Mouse (Mus musculus) ES-E14 (cell line): ENCODE measurements at regions not wholly inside any gene's neighbourhood (a gene's known extent, or its start where the extent isn't known, plus 50 kb on each side); places are given as distances from the start of the nearest gene placed in this dataset.

Experiments used
- DNase-seq: peaks from one replicate; pipeline ENCODE4 v3.0.0-alpha.2; 2013; ENCODE audit warnings: low read depth, low spot score
- H3K27ac ChIP-seq: 2 replicates; pipeline ENCODE4 v1.5.1; 2012; ENCODE audit warnings: low read depth, mild to moderate bottlenecking, low read length, moderate library complexity, mixed read lengths; ENCODE audit not compliant: poor library complexity, insufficient read depth, severe bottlenecking
- H3K36me3 ChIP-seq: 2 replicates; pipeline ENCODE4 v1.6.1; 2012; ENCODE audit warnings: mild to moderate bottlenecking, low read length, moderate library complexity, mixed read lengths; ENCODE audit not compliant: control insufficient read depth, poor library complexity, insufficient read depth, severe bottlenecking
- H3K4me1 ChIP-seq, 2 experiments: fragments of 150-350 bp in 1 of 2; sonication (generic) in 1 of 2; 2 replicates each; pipeline ENCODE4 v1.6.1; 2012; ENCODE audit warnings: low read length in 2 of 2, mild to moderate bottlenecking in 1 of 2, mixed read lengths in 1 of 2; ENCODE audit not compliant: control insufficient read depth in 2 of 2, insufficient read depth in 2 of 2, poor library complexity in 1 of 2
- H3K4me3 ChIP-seq, 2 experiments: fragments of 150-350 bp in 1 of 2; sonication (generic) in 1 of 2; 2 replicates each; pipeline ENCODE4 v1.5.1; 2012; ENCODE audit warnings: low read length in 2 of 2, low read depth in 1 of 2, mild to moderate bottlenecking in 1 of 2, mixed read lengths in 1 of 2; ENCODE audit not compliant: insufficient read depth in 1 of 2, poor library complexity in 1 of 2, severe bottlenecking in 1 of 2
- H3K9ac ChIP-seq: 2 replicates; pipeline ENCODE4 v1.6.1; 2012; ENCODE audit warnings: low read depth, mild to moderate bottlenecking, low read length, mixed read lengths; ENCODE audit not compliant: poor library complexity, insufficient read depth, severe bottlenecking
- H3K9me3 ChIP-seq: fragments of 150-350 bp; sonication (generic); 2 replicates; pipeline ENCODE4 v1.6.1; 2012; ENCODE audit warnings: low read depth, mild to moderate bottlenecking, low read length; ENCODE audit not compliant: control insufficient read depth, insufficient read depth
- CHD2 ChIP-seq: IDR thresholded peaks from 2 replicates; pipeline ENCODE4 v1.6.1; 2014; ENCODE audit warnings: mild to moderate bottlenecking, low read depth, low read length, inconsistent platforms
- HCFC1 ChIP-seq: IDR thresholded peaks from 2 replicates; pipeline ENCODE4 v1.6.1; 2012; ENCODE audit warnings: low read length, inconsistent platforms, borderline replicate concordance; ENCODE audit not compliant: insufficient read depth
- MAFK ChIP-seq: IDR thresholded peaks from 2 replicates; pipeline ENCODE4 v1.6.1; 2014; ENCODE audit warnings: mild to moderate bottlenecking, low read depth, low read length, inconsistent platforms; ENCODE audit not compliant: insufficient read depth
- ZC3H11A ChIP-seq: IDR thresholded peaks from 2 replicates; pipeline ENCODE4 v1.6.1; 2012; ENCODE audit warnings: low read depth, mild to moderate bottlenecking, inconsistent platforms, low read length, borderline replicate concordance
- ZNF384 ChIP-seq: IDR thresholded peaks from 2 replicates; pipeline ENCODE4 v1.6.1; 2012; ENCODE audit warnings: low read depth, low read length, inconsistent platforms
- in situ Hi-C, 2 experiments: fragments of 600-800 bp; cut with MboI; formaldehyde crosslinking; loops; one replicate each; pipeline ENCODE4 v1.15.1; 2025; ENCODE audit warnings: low sequenced_read_pairs in 2 of 2, inconsistent platforms in 1 of 2; ENCODE audit not compliant: unreplicated experiment in 2 of 2

- Histone ChIP-seq H3K9ac (no peak overlapping the region), H3K27ac (no peak overlapping the region), H3K36me3 (no peaks in the 10 kb centered on the region), H3K9me3 (no peaks in the 10 kb centered on the region), H3K4me1 (no peaks in the 10 kb centered on the region), H3K4me3 (no peak overlapping the region)
- in situ Hi-C loops, result no loop called here
- DNase-seq, result no peak
- TF ChIP-seq HCFC1 (no peak), ZC3H11A (no peak), MAFK (no peak), ZNF384 (no peak), CHD2 (no peak)
These were observed 147.4 kb upstream of the Foxq1 start for GRCm38 (mm10) chr13:31408439-31409122.

- no peak overlapping the region for H3K27ac ChIP-seq
- no peak for TF ChIP-seq HCFC1
- no peak for TF ChIP-seq CHD2
- no peak for TF ChIP-seq MAFK
- no peak for TF ChIP-seq ZC3H11A
- no peak for TF ChIP-seq ZNF384
- no peak overlapping the region for H3K4me3 ChIP-seq
- H3K36me3 ChIP-seq, result no peaks in the 10 kb centered on the region
- no peak for DNase-seq
- no peaks in the 10 kb centered on the region for H3K4me1 ChIP-seq
- in situ Hi-C loops, result no loop called here
- H3K9ac ChIP-seq, result no peak overlapping the region
- H3K9me3 ChIP-seq, result no peaks in the 10 kb centered on the region
These were observed 146.8 kb upstream of the Foxq1 start for GRCm38 (mm10) chr13:31409123-31409513.

- Histone ChIP-seq H3K4me3 (no peak overlapping the region), H3K36me3 (no peaks in the 10 kb centered on the region), H3K27ac (no peak overlapping the region), H3K9ac (no peak overlapping the region), H3K9me3 (no peaks in the 10 kb centered on the region), H3K4me1 (no peaks in the 10 kb centered on the region)
- no peak for DNase-seq
- no peak for TF ChIP-seq HCFC1
- TF ChIP-seq MAFK, result no peak
- TF ChIP-seq ZC3H11A, result no peak
- no peak for TF ChIP-seq ZNF384
- no peak for TF ChIP-seq CHD2
- in situ Hi-C loops, result no loop called here
These were observed 134.4 kb upstream of the Foxq1 start for GRCm38 (mm10) chr13:31421556-31421955.

- in situ Hi-C loops, result no loop called here
- TF ChIP-seq MAFK (no peak), ZC3H11A (no peak), HCFC1 (no peak), CHD2 (no peak), ZNF384 (no peak)
These were observed 132.3 kb upstream of the Foxq1 start for GRCm38 (mm10) chr13:31423599-31423998.

GRCm38 (mm10) chr13:31425825-31426500 is 130.0 kb upstream of the Foxq1 start:
- Histone ChIP-seq H3K4me3 (no peak overlapping the region), H3K27ac (no peak overlapping the region), H3K36me3 (no peaks in the 10 kb centered on the region), H3K9ac (no peak overlapping the region), H3K9me3 (no peaks in the 10 kb centered on the region), H3K4me1 (no peaks in the 10 kb centered on the region)
- in situ Hi-C loops, result no loop called here
- DNase-seq, result no peak
- TF ChIP-seq MAFK, result no peak
- no peak for TF ChIP-seq CHD2

More at GRCm38 (mm10) chr13:31423599-31423998, 132.3 kb upstream of the Foxq1 start:
- DNase-seq, result no peak
- no peaks in the 10 kb centered on the region for H3K4me1 ChIP-seq
- no peak overlapping the region for H3K27ac ChIP-seq
- no peak overlapping the region for H3K4me3 ChIP-seq
- H3K9ac ChIP-seq, result no peak overlapping the region
- no peaks in the 10 kb centered on the region for H3K36me3 ChIP-seq
- H3K9me3 ChIP-seq, result no peaks in the 10 kb centered on the region
